Mouse (Mus musculus) midbrain, embryonic 15.5 days (tissue): ENCODE measurements around the gene Itgb4. TPM values are rescaled to one million over a fixed set of nuclear protein-coding genes. Genes with fewer than 3 reads are reported as not detected.

Source experiments
- ATAC-seq: fragments of 200-750 bp; cut with Nextera tagmentation; replicated peaks from 2 replicates; pipeline ENCODE4 v1.8.0; 2017; ENCODE audit warnings: moderate TSS enrichment
- H3K27ac ChIP-seq: fragments of 300-500 bp; sonication (generic); 2 replicates; pipeline ENCODE4 v1.5.1; 2015; ENCODE audit warnings: mild to moderate bottlenecking, inconsistent platforms
- H3K27me3 ChIP-seq: fragments of 300-500 bp; sonication (generic); replicated peaks from 2 replicates; pipeline ENCODE4 v1.6.1; 2015; ENCODE audit warnings: inconsistent platforms
- H3K36me3 ChIP-seq: fragments of 300-500 bp; sonication (generic); replicated peaks from 2 replicates; pipeline ENCODE4 v1.6.1; 2015; ENCODE audit warnings: inconsistent platforms
- H3K4me1 ChIP-seq: fragments of 300-500 bp; sonication (generic); 2 replicates; pipeline ENCODE4 v1.6.1; 2015; ENCODE audit warnings: inconsistent platforms
- H3K4me2 ChIP-seq: fragments of 300-500 bp; sonication (generic); 2 replicates; pipeline ENCODE4 v1.6.1; 2015; ENCODE audit warnings: inconsistent platforms, mild to moderate bottlenecking, moderate library complexity
- H3K4me3 ChIP-seq: fragments of 300-500 bp; sonication (generic); 2 replicates; pipeline ENCODE4 v1.5.1; 2015; ENCODE audit warnings: mild to moderate bottlenecking, inconsistent platforms
- H3K9ac ChIP-seq: fragments of 300-500 bp; sonication (generic); 2 replicates; pipeline ENCODE4 v1.6.1; 2015; ENCODE audit warnings: mild to moderate bottlenecking, inconsistent platforms
- H3K9me3 ChIP-seq: fragments of 300-500 bp; sonication (generic); 2 replicates; pipeline ENCODE4 v1.6.1; 2016; ENCODE audit warnings: inconsistent platforms
- WGBS: fragments of 180-500 bp; shearing (Covaris S2); methylation state at CpG from one replicate; pipeline ENCODE4 v1.1.7; 2015; ENCODE audit warnings: mixed read lengths; 5-methylcytosine and 5-hydroxymethylcytosine counted together
- polyA plus RNA-seq: library from polyadenylated mRNA; unstranded; fragments of >200 nt; fragmentation: Nextera tagmentation; extraction: Ambion mirVana; gene quantifications from 2 replicates; pipeline ENCODE4 v1.2.1, GENCODE M21; 2015

Gene Itgb4
- polyA plus RNA-seq, 1 experiment from 2014 or later = 0.94 TPM

DNA sequence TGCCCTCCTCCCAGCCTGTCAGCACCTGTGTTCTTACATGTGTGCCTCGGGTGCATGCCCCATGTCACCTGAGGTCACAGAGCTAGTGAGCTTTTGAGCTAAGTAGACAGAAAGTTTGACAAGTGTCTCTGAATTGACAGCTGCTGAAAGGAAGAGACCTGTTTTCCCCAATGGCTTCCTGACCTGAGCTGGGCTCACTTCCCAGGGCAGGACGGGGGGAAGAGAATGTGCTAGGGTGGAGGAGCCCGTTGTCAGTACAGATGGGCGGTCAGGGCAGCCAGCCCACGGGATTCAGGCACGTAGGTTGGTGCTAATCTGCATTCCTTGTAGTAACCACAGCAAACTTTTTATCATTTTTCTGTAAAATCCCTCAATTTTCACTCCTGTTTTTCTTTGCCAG, 66.1 kb downstream of the Itgb4 start:
- H3K27ac ChIP-seq = no peak overlapping the region
- ATAC-seq = no peak
- H3K4me1 ChIP-seq = no peaks in the 10 kb centered on the region
- H3K9ac ChIP-seq = no peak overlapping the region
- H3K27me3 ChIP-seq = no peaks in the 10 kb centered on the region
- no peak overlapping the region for H3K4me2 ChIP-seq
- no peak overlapping the region for H3K4me3 ChIP-seq
- H3K36me3 ChIP-seq = 0 out of 2 replicates have a peak, but pooled peaks cover 4% of the 10 kb centered on the region
- 92% methylated on average over 6 of the region's 6 CpGs for WGBS
- no peaks in the 10 kb centered on the region for H3K9me3 ChIP-seq

DNA sequence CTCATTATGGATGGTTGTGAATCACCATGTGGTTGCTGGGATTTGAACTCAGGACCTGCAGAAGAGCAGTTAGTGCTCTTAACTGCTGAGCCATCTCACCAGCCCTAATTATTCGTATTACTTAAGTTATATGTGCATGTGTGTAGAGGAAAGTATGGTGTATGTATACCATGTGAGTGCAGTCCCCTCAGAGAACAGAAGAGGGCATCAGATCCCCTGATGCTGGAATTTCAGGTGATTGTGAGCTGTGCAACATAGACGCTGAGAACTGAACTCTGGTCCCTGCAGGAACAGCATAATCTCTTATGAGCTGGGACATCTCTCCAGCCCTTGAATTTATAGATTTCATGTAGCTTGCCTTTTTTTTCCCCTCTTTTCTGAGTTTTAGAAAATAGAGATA, 67.3 kb downstream of the Itgb4 start:
- H3K36me3 ChIP-seq = 0 out of 2 replicates have a peak, but pooled peaks cover 7% of the 10 kb centered on the region
- no peak overlapping the region for H3K4me2 ChIP-seq
- no peaks in the 10 kb centered on the region for H3K27me3 ChIP-seq
- H3K4me3 ChIP-seq = no peak overlapping the region
- H3K4me1 ChIP-seq = no peaks in the 10 kb centered on the region
- no peaks in the 10 kb centered on the region for H3K9me3 ChIP-seq
- H3K9ac ChIP-seq = no peak overlapping the region
- no peak for ATAC-seq
- WGBS = 96% methylated on average over 2 of the region's 2 CpGs
- H3K27ac ChIP-seq = no peak overlapping the region

DNA sequence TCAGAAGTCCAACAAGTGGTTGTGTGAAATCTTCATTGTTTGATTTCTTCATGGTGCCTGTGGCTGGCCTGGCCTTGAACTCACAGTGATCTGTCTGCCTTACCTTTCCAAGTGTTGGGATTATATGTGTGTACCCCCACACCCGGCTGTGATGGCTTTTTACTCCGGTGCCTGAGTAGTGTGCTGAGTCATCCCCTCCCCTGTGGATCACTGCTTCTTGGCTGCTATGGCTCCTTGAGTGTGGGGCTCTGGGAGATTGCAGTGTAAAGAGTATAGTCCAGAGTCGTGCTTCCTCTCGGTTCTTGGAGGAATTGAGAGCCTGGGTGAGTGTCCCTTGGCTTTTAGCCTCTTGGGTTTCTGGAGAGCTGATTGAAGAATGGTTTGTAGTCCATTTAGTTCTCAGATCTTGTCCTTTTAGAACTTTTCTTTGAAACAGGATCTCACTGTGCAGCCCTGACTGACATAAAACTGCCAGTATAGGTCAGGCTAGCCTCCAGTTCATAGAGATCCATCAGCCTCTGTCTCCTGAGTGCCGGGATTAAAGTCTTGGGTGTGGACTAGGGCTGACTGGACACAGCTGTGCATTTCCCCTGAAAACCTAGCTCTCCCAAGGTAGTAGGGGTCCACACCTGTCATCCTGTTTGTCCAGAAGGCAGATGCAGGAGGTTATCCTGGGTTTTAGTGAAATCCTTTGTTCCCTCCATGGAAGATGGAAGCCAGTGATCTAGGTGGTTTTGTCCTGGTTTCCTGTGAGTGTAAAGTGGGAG, 68.0 kb downstream of the Itgb4 start:
- Histone ChIP-seq H3K27ac (no peak overlapping the region), H3K36me3 (0 out of 2 replicates have a peak, but pooled peaks cover 8% of the 10 kb centered on the region), H3K9ac (no peak overlapping the region), H3K4me2 (no peak overlapping the region), H3K9me3 (no peaks in the 10 kb centered on the region), H3K4me1 (no peaks in the 10 kb centered on the region), H3K4me3 (no peak overlapping the region), H3K27me3 (no peaks in the 10 kb centered on the region)
- 95% methylated on average over 5 of the region's 5 CpGs for WGBS
- no peak for ATAC-seq

DNA sequence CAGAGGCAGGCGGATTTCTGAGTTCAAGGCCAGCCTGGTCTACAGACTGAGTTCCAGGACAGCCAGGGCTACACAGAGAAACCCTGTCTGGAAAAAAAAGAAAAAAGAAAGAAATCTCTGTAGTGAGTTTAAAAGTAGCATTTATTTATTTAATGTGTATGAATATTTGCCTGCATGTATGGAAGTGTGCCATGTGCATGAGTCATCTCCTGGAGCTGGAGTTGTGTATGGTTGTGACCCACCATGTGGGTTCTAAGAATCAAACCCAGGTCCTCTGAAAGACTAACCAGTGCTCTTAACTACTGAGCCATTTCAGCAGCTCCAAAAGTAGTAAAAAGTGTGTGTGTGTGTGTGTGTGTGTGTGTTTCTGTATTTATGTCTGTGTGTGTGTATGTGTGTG, 68.8 kb downstream of the Itgb4 start:
- no peaks in the 10 kb centered on the region for H3K9me3 ChIP-seq
- no peak overlapping the region for H3K4me2 ChIP-seq
- no peak overlapping the region for H3K9ac ChIP-seq
- no peak for ATAC-seq
- whole genome bisulfite sequencing = 97% methylated on average over 1 of the region's 1 CpGs
- no peak overlapping the region for H3K27ac ChIP-seq
- H3K27me3 ChIP-seq = no peaks in the 10 kb centered on the region
- H3K4me1 ChIP-seq = no peaks in the 10 kb centered on the region
- H3K36me3 ChIP-seq = 0 out of 2 replicates have a peak, but pooled peaks cover 11% of the 10 kb centered on the region
- H3K4me3 ChIP-seq = no peak overlapping the region

DNA sequence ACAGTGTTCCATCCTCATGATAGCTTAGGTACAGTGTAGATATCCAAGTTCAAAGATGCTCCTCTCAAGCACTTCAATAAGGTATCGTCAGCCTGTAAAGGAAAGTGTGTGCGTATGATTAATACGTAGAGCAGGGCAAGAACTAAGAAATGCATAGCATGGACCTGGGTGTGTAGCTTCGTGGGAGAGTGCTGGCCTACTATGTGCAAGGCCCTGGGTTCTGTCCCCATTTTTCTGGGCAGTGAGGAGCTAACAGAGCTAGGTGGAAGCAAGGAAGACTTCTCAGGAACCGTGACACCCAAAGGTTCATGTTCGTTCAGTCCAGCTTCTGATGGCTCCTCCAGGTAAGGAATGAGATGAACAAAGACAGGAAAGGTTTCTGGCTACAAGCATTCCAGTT, 70.7 kb downstream of the Itgb4 start:
- no peak overlapping the region for H3K9ac ChIP-seq
- H3K27me3 ChIP-seq = no peaks in the 10 kb centered on the region
- H3K9me3 ChIP-seq = no peaks in the 10 kb centered on the region
- H3K27ac ChIP-seq = no peak overlapping the region
- H3K4me2 ChIP-seq = no peak overlapping the region
- no peak for ATAC-seq
- H3K4me1 ChIP-seq = no peaks in the 10 kb centered on the region
- peaks cover 23% of the 10 kb centered on the region for H3K36me3 ChIP-seq
- WGBS = 93% methylated on average over 6 of the region's 6 CpGs
- H3K4me3 ChIP-seq = no peak overlapping the region

DNA sequence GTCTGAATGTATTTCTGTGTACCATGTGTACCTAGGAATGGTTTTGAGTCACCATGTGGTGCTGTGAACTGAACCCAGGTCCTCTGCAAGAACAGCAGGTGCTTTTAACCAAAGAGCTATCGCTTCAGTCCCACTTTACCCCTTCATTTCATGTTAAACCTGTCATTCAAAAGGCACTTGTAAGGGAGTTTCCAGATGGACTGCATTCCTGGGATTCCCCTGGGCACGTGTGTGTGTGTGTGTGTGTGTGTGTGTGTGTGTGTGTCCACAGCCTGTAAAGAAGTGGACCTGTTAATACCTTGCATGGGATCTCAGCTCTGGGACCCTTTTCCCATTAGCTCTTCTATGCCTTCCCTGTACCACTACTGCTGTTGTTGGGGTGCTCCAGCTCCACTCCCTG, 75.1 kb downstream of the Itgb4 start:
- Histone ChIP-seq H3K9me3 (no peaks in the 10 kb centered on the region), H3K4me2 (no peak overlapping the region), H3K4me1 (no peaks in the 10 kb centered on the region), H3K4me3 (no peak overlapping the region), H3K27ac (no peak overlapping the region), H3K27me3 (no peaks in the 10 kb centered on the region), H3K9ac (no peak overlapping the region), H3K36me3 (peaks cover 37% of the 10 kb centered on the region)
- no peak for ATAC-seq
- 90% methylated on average over 2 of the region's 2 CpGs for WGBS

DNA sequence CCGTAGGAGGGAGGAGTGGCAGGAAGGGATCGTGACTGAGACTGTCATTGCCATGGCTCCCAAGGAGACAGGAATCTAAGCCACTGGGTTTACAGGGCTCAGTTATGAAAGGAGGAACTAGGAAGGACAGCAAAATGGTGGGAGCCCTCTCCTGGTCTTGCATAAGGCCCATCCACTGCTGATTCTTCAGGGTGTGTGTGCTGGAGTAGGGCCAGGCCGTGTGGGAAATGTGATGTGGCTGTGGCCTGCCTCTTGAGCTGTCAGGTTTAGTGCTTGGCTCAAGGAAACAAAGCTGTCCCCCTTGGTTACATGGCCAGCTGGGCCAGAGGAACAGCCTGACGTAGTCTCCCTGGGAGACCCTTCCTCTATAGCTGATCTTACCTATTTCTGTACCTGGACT, 75.7 kb downstream of the Itgb4 start:
- Histone ChIP-seq H3K4me1 (no peaks in the 10 kb centered on the region), H3K9ac (no peak overlapping the region), H3K4me3 (no peak overlapping the region), H3K27me3 (no peaks in the 10 kb centered on the region), H3K27ac (no peak overlapping the region), H3K9me3 (no peaks in the 10 kb centered on the region), H3K4me2 (no peak overlapping the region), H3K36me3 (peaks cover 43% of the 10 kb centered on the region)
- 84% methylated on average over 4 of the region's 4 CpGs for WGBS
- no peak for ATAC-seq

DNA sequence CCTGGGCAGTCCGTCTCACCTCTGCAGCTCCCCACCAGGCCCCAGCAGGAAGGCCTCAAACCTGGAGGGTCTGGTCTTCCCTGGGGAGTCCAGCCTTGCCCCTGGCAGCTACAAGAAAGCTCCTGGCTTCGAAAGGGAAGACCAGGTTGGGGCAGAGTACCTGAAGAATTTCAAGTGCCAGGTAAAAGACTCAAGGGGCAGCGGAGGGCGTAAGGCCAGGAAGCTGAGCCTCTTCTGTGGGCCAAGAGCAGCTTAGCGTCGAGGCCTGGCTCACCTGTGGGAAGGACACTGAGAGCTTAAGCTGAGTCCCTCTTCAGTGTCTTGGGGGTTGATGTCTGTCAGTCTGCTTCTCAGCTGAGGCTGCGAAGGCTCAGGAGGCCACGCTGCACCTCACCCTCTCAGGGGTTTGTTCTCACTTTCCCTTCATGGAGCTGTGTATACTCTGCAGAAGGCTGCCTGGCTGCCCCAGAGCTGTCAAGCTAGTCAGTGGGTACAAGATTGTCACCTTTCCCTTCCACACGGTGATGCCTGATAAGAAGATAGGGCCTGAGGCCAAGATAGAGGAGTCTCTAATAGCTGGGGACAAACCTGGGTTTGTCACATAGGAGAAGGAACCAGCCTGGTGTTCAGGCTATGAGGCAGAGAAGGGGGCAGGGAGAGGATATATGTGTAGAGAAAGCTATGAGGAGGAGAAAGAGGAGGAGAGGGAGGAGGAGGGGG, 79.2 kb downstream of the Itgb4 start:
- H3K4me2 ChIP-seq = no peak overlapping the region
- WGBS = 95% methylated on average over 9 of the region's 9 CpGs
- no peaks in the 10 kb centered on the region for H3K27me3 ChIP-seq
- no peak for ATAC-seq
- H3K4me3 ChIP-seq = no peak overlapping the region
- no peaks in the 10 kb centered on the region for H3K4me1 ChIP-seq
- no peaks in the 10 kb centered on the region for H3K9me3 ChIP-seq
- H3K9ac ChIP-seq = no peak overlapping the region
- H3K36me3 ChIP-seq = peaks cover 60% of the 10 kb centered on the region
- H3K27ac ChIP-seq = no peak overlapping the region

DNA sequence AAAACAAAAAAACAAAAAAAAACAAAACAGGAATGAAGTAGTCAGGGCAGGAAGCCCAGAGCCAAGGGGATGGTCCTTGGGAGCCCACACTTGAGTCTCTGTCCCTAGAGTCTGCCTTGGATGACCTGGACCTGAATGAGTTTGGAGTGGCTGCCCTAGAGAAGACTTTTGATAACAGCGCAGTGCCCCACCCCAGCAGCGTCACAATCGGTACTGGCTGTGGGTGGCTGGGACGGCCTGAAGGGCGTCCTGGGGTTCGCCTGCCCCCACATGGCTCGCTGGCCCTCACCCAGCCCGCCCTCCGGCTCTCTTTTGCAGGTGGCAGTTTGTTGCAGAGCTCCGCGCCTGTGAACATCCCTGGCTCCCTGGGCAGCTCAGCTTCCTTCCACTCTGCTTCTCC, 81.4 kb downstream of the Itgb4 start:
- H3K36me3 ChIP-seq = peaks cover 59% of the 10 kb centered on the region
- H3K9me3 ChIP-seq = no peaks in the 10 kb centered on the region
- H3K4me3 ChIP-seq = no peak overlapping the region
- H3K27ac ChIP-seq = no peak overlapping the region
- no peaks in the 10 kb centered on the region for H3K27me3 ChIP-seq
- H3K4me2 ChIP-seq = no peak overlapping the region
- no peak overlapping the region for H3K9ac ChIP-seq
- no peaks in the 10 kb centered on the region for H3K4me1 ChIP-seq
- no peak for ATAC-seq
- WGBS = 95% methylated on average over 11 of the region's 11 CpGs

DNA sequence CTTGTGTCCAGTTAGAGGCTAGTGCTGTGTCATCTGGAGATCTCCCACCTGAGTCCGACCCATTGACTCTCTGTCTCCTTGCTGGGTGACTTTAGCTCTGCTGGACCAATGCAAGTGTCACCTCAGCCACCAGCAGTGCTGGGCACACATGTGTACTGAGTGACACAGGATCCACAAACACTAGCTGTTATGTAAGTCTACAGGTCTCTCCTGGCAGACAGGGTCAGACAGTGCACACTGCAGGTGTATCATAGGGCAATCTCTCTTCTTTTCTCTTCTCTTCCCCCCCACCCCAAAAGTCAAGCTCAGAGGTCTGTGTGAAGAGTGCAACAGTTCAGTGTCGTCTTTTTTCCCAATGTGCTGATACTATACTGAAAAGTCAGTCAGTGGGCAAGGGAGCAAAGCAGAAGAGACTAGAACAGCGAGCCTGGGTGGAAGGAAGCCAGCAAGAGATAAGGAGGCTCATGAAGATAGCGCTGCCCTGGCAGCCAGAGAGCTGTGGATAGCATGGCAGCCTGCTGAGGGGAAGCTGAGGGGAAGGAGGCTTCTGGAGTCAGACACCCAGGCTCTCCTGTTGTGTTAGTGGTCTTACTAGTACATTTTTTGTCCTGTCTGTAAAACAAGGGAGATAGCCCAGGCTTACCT, 82.8 kb downstream of the Itgb4 start:
- Histone ChIP-seq H3K9ac (no peak overlapping the region), H3K4me3 (no peak overlapping the region), H3K27ac (no peak overlapping the region), H3K36me3 (peaks cover 59% of the 10 kb centered on the region), H3K27me3 (no peaks in the 10 kb centered on the region), H3K4me1 (no peaks in the 10 kb centered on the region), H3K9me3 (no peaks in the 10 kb centered on the region), H3K4me2 (no peak overlapping the region)
- WGBS = 95% methylated on average over 4 of the region's 4 CpGs
- no peak for ATAC-seq
